Mouse (Mus musculus) spleen, postnatal 36 days (tissue): ENCODE measurements around the gene Gm49450.

Experiments used
- DNase-seq, 2 experiments: peaks; one replicate each; pipeline ENCODE4 v3.0.0; 2022; ENCODE audit warnings: low spot score in 2 of 2, mixed read lengths in 1 of 2

Gene Gm49450

DNA sequence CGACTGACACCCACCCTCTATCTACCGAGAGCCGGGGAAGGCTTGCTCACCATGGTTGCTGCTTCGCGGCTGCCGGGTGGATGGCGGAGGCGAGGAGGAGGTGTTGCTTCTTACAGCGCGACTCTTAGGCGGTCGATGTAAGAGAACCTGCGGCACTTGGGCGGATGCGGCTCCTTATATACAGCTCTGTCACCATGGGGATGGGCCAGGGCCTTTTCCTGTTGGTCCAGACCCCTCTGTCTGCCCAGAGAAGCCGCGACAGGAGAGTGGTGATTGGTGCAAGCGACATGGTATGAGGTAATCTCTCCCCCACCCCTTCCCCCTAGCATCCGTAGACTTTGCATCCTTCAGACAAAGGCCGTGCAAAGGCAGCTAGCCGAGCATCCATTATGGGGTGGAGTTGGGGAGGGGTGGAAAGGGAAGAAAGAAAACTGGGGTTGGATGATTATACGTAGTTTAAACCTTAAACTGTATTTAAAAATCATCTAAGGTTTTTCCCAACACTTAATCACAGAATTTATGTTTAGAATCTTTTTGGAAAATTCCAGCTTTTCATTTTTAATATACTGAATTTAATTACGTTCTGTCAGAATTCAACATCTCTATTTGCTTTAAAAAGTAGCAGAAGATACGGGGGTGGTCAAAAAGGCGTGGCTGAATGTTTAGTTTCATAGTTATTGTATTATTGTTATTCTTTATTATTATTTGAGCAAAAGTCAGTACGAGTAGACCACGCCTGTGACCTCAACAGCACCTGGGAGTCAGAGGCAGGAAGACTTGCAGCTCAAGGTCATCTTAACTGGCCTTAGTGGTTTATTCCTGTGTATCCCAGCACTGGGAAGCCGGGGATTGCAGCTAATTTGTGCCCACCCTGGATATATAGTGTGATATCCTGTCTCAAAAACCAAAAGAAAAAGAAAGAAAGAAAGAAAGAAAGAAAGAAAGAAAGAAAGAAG is at the start of gene Gm49450, which contains the start of gene Tuba1a:
TSS of gene Gm49450 (minus strand) at position 151 of the 956 bp plus-strand sequence.
TSS of gene Tuba1a (minus strand) at position 303 of the 956 bp plus-strand sequence.
- peak; percentile 95 for DNase-seq

DNA sequence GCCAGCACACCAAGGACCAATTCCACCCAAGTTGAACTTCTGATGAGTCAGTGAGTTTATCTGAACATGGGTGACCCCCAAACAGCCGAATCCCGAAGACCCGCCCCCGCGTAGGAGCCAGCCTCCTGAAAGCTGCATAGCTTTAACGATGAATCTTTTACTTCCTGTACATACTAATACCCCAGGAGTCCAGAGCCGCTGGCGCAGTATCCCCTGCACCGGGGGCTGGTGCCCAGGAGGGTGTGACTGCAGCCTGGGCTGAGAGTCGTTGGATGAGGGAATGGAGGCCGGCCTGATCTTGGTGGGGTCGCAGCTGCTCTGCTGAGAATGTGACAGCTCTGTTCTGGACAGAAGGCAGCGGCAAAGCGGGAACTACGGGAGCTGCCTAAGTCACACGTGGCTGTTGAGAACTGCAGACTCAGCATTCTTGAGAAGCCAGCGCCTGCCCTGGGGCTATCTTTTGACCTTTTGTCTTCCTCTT is 48.1 kb upstream of the Gm49450 start:
- DNase-seq = no peak

DNA sequence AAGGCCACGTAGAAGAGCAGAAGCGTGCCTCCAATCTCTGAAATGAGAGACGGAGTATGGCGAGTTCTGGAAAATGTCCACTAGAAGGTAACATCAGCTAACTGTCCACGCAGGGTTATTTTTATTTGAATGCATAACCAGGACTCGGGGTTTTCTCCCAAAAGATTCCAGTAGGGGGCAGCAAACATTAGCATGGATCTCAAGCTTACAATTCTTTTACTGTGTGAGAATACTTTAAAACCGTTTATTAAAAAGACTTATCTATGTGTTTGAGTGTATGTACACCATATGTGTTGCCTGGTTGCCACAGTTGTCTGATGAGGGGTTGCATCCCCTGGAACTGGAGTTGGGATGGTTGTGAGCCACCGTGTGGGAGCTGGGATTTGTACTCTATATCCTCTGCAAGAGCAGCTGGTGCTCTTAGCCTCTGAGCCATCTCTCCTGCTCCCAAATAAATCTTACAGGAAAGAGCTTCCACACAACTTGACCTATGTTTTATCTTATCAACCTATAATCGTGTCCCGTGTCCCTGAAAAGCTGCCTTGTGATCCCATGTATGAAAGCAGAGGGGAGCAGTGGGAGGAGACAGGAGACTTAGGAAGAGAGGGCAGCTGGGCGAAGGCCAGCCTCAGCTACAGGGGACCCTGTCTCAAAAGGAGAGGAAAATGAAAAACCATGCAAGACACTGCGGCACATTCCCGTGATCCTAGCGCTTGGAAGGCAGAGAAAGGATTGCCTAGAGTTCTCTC is 47.4 kb upstream of the Gm49450 start:
- DNase-seq = peak in 1 of 2 experiments; percentile 53

DNA sequence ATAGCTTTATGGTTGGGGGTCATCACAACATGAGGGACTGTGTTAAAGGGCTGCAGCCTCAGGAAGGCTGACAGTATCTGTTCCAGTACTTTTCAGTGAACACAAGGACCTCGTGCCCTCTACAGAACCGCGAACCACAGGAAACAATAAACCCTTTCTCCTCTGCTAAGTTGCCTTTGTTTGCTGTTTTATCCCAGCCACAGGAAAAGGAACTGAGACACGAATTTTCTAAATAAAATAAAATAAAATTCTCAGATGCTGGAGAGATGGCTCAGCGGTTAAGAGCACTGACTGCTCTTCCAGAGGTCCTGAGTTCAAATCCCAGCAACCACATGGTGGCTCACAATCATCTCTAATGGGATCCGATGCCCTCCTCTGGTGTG is 45.4 kb upstream of the Gm49450 start:
- DNase-seq = no peak

DNA sequence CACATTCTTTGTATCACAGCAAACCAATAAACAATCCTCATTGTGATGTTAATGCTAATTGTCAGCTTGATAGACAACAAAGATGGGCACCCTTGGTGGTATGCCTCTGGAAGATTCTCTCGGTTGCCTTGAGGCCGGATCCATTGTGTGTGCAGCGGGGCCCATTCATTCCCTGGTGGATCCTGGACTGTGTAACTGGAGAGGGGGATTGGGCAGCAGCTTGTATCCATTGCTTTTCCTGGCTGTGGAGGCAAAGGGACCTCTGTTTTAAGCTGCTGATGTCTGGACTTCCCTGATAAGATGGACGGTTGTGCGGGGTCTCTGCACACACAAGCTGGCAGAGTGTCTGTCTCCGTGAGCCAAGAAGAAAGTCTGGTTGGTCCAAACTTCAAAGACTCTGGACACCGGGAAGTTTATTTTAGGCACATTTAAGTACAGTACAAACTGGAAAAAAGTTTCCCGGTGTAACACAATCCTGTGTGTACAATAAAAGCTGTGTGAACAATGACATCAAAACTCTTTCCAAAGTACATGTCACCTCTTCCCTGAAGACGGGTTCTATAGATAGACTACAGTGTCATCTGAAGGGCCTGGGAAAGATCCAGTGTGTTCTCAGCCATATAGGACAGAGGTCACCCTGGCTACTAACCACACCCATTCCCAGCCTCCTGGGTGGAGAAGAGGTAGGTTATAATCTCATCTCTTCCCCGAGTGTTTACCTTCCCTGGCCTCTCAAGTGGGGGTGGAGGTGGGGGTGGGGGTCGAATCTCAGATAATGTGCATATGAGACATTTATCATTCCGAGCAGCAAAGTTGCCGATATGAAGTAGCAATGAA is 44.8 kb upstream of the Gm49450 start:
- no peak for DNase-seq

DNA sequence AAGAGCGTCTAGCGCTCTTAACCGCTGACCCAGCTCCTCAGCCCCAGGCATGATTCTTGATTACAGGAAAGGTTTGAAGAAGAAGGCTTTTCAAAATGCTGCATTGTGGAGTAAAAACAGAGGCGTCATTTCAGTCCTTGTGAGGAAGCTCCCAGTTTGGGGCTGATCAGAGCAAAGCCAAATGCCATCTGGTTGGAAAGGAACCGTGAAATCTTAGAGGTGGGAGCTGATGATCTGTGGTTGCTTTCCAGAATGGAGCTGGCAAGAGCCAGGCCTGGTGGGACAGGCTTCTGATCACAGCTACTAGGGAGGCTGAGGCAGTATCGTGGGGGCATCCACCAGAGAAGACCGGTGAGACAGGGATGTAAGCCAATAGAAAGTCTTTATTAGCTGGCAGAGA is 43.5 kb upstream of the Gm49450 start:
- DNase-seq = no peak

DNA sequence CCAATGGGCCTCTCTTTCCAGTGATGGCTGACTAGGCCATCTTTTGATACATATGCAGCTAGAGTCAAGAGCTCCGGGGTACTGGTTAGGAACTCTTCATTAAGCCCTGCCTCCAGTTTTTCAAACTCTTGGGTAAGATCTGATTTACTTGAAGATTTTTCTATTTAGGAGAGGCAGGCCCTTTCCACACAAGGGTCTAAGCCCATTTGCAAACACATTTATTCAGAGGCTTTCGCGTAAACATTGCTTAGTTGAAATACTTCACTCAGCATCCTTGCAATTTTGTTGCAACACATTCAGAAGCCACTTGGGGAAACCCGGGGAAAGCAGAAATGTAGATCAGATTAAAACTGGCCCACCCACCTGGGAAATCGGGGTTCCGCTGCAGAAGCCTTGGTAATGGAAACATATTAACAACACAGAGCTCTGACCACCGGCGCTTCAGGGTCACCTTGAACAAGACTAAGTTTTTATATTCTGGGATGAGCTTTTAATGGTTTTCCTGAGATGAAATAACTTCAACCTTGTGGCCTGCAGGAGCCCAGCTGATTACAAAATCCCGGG is 41.7 kb upstream of the Gm49450 start:
- no peak for DNase-seq

DNA sequence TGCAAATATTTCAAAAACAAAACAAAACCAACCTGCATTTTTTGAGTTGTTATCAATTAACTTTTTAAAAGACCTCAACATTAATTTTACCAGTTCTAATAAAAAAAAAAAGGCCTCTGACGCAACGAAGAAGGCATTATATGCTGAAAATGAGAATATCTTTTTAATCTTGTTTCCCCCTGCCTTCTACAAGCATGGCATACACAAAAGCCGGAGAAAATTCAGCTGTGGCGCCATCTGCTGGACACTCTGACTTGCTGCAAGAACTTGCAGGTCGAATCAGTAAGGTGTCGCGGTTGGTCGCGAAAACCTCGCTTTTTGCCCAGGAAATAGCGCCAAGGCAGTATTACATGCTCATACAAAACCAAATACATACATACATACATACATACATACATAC is 40.5 kb upstream of the Gm49450 start:
- DNase-seq = peak; percentile 84 to 88

DNA sequence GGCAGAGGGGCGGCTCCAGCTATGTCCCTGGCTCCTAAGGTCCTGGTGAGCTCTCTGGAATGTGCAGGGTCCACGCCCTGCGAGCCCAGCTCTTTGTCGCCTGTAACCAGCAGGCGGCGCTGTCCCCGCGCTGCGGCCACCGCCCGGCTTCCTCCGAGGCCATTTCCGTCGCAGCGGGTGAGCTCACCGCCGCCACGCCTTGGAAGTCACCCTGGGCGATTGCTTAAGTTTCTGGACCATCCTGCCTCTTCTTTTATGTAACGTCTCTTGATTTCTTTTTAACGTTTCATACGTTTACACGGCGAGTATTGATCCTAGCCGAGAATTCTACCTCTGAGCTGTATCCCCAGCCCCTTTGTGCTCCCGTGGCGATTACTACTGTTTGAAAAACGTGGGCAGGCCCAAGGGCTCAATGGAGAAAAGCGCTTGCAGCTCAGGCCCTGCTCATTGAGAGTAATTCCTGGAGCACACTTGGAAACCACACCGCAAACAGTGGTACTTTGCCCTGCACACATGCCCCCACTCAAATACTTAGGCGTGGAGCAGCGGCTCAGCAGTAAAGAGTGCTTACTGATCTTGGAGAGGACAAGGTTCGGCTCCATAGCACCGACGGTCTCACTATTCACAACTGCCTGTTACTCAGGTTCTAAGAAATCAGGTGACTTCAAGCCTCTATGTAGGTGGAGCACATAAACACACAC is 39.9 kb upstream of the Gm49450 start:
- DNase-seq = peak; percentile 89 to 90

DNA sequence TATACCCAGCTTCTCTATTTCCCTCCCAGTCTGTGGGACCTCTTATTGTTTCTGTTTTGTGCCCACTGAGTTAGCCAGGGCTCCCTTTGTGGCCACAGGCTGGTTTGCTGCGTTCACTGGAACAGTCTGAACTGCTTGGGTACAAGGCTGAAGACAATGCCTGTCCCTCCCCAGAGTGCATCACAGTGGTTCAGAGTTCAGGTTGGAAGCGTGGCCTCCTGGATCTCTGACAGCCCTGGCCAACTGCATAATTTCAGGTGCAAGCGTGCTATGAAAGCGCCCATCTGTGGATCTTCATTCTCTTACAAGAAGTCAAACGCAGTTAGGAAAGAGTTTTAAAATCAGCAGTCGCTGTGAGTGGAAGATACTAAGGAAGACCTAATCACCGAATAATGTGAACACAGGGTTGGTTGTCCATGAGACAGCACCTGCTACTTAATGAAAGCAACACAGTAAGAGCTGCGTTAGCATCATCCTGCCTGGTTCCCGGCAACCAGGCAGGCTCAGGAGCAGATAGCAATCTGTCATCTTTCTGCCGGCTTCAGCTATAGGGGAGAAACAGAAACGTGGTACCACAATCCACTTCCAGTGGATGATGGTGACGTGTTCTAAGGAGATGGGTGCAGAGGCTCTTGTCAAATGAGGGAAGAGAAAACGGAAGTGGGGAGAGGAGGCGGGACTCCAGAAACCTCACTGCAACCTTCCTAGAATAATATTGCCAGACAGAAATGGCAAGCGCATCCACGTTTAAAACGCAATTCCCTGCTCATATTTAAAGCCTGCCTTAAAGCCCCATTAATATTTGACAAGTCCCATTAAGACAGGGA is 38.9 kb upstream of the Gm49450 start:
- peak; percentile 50 to 65 for DNase-seq

DNA sequence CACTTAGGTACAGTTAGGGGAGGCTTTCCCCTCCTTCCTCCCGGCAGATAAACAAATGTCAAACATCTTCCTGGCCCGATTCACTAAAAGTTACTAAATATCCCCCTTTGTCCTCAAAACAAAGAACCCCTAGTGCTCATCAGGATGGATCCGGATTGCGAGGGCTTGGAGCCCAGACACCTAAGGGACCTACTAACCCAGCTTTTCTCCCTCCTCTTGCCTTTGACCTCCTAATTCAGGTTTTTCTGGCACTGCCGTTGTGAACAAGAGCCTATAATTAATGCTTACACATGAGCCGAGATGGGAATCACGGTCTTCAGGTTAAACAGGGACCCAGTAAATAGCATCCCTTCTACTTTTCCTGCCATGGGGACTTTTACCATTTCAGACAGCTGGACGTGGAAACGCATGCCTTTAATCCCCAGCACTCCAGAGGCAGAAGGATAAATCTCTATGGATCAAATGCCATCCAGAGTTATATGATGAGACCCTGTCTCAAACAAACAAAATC is 38.2 kb upstream of the Gm49450 start:
- DNase-seq = no peak

DNA sequence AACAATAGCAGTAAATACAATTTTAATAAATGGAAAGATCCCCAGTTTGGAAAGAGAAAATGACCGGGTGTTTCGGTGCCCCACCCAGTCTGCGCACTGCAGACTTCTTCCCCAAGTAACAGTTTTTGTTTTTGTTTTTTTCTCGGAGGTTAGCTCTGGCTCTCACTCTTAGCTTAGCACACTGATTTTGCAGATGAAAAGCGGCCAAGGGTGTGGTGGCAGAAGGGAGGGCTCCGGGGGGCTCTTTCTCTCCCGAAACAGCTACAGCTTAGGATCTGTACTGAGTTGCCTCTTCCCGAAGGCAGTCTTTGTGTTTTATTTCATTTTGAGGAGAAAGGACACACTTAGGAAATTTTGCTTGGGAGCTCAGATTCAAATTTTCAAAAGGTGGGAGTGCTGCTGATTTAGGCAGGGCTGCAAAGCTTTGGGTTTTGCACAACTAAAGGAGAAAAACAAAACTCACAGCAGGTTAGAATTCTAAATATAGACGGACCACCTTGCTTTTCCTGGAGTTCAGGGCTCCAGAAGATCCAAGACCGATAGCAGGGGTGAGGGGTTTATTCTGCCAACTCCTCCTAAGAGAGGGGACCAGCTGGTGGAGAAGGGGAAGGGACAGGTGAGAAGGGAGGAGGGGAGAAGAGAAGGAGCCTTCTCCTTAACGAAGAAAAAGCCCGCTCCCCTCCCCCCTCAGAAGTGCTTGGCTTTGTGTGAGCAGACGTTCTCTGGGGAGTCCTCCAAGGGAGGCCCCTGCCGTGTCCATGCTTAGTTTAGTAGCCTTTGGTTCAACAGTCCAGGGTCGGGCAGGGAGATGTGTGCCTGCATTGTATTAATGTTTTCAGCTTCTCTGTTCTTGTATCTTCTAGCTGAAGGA is 37.6 kb upstream of the Gm49450 start:
- DNase-seq = no peak

DNA sequence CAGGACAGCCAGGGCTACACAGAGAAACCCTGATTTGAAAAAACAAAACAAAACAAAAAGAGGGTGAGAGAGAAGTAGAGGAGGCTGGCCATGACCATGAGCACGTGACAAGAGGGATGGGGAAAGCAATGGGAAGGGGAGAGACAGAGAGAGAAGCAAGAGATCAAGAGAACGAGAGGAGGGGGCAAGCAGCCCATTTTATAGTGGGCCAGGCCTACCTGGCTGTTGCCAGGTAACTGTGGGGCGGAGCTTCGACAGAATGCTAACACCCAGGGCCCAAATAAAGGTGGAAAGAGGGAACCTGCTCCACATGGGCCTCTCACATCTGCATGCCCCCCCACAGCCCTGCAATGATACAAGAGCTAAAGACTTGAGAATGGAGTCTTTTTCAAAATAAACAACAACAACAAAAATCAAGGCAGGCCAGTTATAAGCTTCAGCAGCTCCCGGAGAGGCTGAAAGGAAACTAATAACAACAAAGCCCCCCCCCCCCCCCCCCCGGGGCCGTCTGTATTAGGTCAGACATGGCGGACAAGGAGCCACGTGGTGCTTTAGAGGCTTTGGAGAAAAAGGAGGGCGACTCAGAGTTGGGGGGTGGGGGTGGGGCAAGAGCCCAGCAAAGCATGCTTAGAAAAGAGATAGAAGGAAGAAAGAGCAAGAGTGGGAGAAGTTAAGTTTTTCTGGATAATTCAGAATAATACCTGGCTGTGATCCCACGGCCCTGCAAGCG is 36.5 kb upstream of the Gm49450 start:
- no peak for DNase-seq

DNA sequence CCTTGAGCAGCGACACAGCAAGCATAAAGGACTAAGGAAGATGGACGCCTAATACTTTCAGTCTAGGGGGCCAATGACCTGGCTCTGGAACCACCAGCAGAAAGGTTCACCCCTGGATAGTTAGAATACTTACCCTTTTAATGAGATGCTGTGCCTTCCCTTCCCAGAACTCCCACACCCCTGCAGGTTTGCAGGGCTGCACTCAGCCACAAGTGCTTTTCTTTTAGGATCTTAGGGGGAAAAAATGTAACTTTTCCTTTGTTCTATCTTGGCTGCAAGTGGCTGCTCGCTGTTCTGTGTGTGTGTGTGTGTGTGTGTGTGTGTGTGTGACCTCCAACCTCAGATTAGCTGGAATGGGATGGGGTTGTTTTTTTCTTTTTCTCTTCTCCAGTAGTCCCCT is 35.4 kb upstream of the Gm49450 start:
- no peak for DNase-seq

DNA sequence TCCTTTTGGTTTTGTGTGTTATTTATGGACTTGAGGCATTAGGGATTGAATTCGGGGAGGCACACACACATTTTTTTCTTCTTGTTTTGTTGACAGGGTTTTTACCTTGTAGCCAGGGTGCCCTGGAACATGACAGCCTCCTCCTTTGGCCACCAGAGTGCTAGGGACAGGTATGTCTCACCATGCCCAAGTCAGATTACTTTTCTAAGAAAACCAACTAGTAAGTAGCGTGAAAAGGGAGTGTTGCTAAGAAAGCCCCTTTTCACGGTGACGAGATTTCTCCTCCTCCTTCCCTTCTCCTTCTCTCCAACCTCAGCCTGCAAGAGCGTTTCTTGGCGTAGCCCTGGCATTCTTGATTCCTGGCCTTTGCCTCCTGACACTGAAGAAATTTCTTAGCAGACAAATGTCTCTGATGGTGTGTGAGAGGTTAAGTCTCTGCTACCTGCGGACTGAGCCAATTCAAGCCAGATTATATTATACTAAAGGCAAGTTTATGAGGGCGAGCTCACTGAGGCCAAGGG is 34.4 kb upstream of the Gm49450 start:
- DNase-seq = no peak

DNA sequence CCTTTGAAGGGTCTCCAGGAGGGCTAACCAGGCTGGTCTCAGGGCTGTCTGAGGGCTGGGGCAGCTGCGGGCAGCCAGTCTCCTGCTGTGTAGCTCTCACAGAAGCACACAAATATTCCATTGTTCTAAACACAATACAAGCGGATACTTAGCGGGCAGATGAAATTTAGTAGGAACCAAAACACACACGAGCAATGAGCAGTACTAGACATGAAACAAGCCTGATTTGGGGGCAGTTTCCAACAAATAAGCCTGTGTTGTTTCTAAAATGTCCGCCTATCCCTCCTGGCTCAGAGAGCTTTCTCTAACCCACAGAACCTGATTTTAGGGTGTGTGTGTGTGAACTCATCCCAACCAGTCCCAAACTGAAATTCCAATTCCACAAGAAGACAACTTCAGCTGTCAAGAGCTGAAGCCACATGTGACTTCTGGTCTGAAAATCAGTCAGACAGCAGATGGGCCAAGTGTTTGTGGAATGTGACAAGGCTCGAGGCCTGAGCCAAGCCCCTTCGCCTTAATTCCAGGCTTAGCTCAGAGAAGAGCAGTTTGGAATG is 33.8 kb upstream of the Gm49450 start:
- no peak for DNase-seq

DNA sequence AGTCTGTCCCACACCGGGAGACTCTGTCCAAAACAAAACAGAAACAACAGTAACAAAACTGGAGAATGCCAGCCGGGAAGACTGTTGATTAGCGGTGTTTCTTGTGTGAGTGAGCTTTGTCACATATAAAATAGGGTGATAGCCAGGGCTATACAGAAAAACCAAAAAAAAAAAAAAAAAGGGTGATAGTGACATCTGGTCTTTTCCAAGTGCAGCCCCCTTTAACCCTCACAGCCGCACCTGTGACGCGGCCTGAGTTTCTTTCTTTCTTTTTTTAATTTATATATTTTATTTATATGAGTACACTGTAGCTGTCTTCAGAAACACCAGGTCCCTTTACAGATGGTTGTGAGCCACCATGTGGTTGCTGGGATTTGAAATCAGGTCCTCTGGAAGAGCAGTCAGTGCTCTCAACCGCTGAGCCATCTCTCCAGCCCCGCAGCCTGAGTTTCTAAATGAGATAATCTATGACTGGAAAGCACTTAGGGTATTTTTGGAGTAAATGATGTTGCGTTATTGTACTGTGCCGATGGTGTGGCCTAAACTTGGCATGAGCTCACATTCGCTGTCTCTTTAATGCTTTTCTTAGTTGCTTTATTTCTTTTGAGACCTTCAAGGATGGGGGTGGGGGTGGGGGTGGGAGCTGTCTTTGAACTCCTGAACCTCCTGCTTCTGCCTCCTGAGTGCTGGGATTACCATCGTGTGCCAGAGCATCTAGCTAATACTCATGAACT is 32.8 kb upstream of the Gm49450 start:
- no peak for DNase-seq
